Mouse (Mus musculus): ENCODE measurements around the gene B630019K06Rik. TPM values are rescaled to one million over a fixed set of nuclear protein-coding genes. Genes with fewer than 3 reads are reported as not detected.
A peak's percentile ranks its signal among the peaks of the same experiment; 100 is the strongest.
"Not testable (repeated sequence)": the region's sequence is repeated elsewhere in the genome, so short reads cannot be mapped to it uniquely, and the experiment has no call there.

B630019K06Rik gene
- polyA plus RNA-seq (2014; fragmentation: Nextera tagmentation; extraction: Ambion mirVana): 1.7 and 2.3 TPM in 2 replicates

GRCm38 (mm10) chrX:8892343-8893155, at the start of gene B630019K06Rik:
Gene B630019K06Rik, plus strand, starts transcription at chrX:8892382.
- Histone ChIP-seq H3K9me3 (ENCODE audit: control insufficient read depth, low read length) (no peaks in the 10 kb centered on the region), H3K9ac (ENCODE audit: low read length) (peak within 1 kb of the TSS; percentile 78), H3K4me1 (ENCODE audit: control insufficient read depth in 2 of 2, insufficient read depth in 2 of 2, low read length in 2 of 2) (no peaks in the 10 kb centered on the region), H3K36me3 (ENCODE audit: control insufficient read depth, insufficient read depth, low read length) (no peaks in the 10 kb centered on the region), H3K4me2 (ENCODE audit: low read length) (peak within 1 kb of the TSS; percentile 75), H3K4me3 (ENCODE audit: control insufficient read depth in 1 of 2, insufficient read depth in 1 of 2, low read depth in 1 of 2, low read length in 2 of 2) (peak within 1 kb of the TSS; percentile 55 to 76), H3K27me3 (ENCODE audit: control insufficient read depth, insufficient read depth, low read length) (no peaks in the 10 kb centered on the region), H3K27ac (replicated peaks in 1 of 2; ENCODE audit: control insufficient read depth in 1 of 2, insufficient read depth in 1 of 2, low read depth in 2 of 2, low read length in 2 of 2) (peak within 1 kb of the TSS; percentile 69 to 73)
- WGBS: 12% methylated on average over 89 of the region's 95 CpGs
- peak; percentile 83 for ATAC-seq (ENCODE audit: insufficient number of reproducible peaks, insufficient read depth, low FRiP score, low read depth)

- H3K27me3 ChIP-seq (ENCODE audit: control insufficient read depth, insufficient read depth, low read length): no peaks in the 10 kb centered on the region
- H3K9me3 ChIP-seq (ENCODE audit: control insufficient read depth, low read length): no peaks in the 10 kb centered on the region
- no peak within 1 kb of the TSS for H3K4me2 ChIP-seq (ENCODE audit: low read length)
- no peak within 1 kb of the TSS for H3K27ac ChIP-seq (replicated peaks in 1 of 2; ENCODE audit: control insufficient read depth in 1 of 2, insufficient read depth in 1 of 2, low read depth in 2 of 2, low read length in 2 of 2)
- WGBS: 47% methylated on average over 1 of the region's 1 CpGs
- H3K4me3 ChIP-seq (ENCODE audit: control insufficient read depth in 1 of 2, insufficient read depth in 1 of 2, low read depth in 1 of 2, low read length in 2 of 2): no peak within 1 kb of the TSS
- no peak within 1 kb of the TSS for H3K9ac ChIP-seq (ENCODE audit: low read length)
- H3K36me3 ChIP-seq (ENCODE audit: control insufficient read depth, insufficient read depth, low read length): no peaks in the 10 kb centered on the region
- H3K4me1 ChIP-seq (ENCODE audit: control insufficient read depth in 2 of 2, insufficient read depth in 2 of 2, low read length in 2 of 2): no peaks in the 10 kb centered on the region
- ATAC-seq (ENCODE audit: insufficient number of reproducible peaks, insufficient read depth, low FRiP score, low read depth): no peak
Observed at GRCm38 (mm10) chrX:8843694-8844093, 48.5 kb upstream of the B630019K06Rik start, which contains the start of gene Gm6592. Gene Gm6592, plus strand, starts transcription at chrX:8843994.

- Histone ChIP-seq H3K36me3 (ENCODE audit: control insufficient read depth, insufficient read depth, low read length) (no peaks in the 10 kb centered on the region), H3K9me3 (ENCODE audit: control insufficient read depth, low read length) (no peaks in the 10 kb centered on the region), H3K27me3 (ENCODE audit: control insufficient read depth, insufficient read depth, low read length) (no peaks in the 10 kb centered on the region), H3K4me1 (ENCODE audit: control insufficient read depth in 2 of 2, insufficient read depth in 2 of 2, low read length in 2 of 2) (no peaks in the 10 kb centered on the region), H3K27ac (replicated peaks in 1 of 2; ENCODE audit: control insufficient read depth in 1 of 2, insufficient read depth in 1 of 2, low read depth in 2 of 2, low read length in 2 of 2) (no peak overlapping the region), H3K4me2 (ENCODE audit: low read length) (no peak overlapping the region), H3K9ac (ENCODE audit: low read length) (no peak overlapping the region), H3K4me3 (ENCODE audit: control insufficient read depth in 1 of 2, insufficient read depth in 1 of 2, low read depth in 1 of 2, low read length in 2 of 2) (no peak overlapping the region)
- WGBS: 84% methylated on average over 10 of the region's 10 CpGs
- no peak for ATAC-seq (ENCODE audit: insufficient number of reproducible peaks, insufficient read depth, low FRiP score, low read depth)
Observed at GRCm38 (mm10) chrX:8852486-8852885, 39.7 kb upstream of the B630019K06Rik start.

GRCm38 (mm10) chrX:8864331-8864730, 27.9 kb upstream of the B630019K06Rik start:
- not testable (repeated sequence) for H3K4me2 ChIP-seq (ENCODE audit: low read length); H3K27me3 ChIP-seq (ENCODE audit: control insufficient read depth, insufficient read depth, low read length); ATAC-seq (ENCODE audit: insufficient number of reproducible peaks, insufficient read depth, low FRiP score, low read depth); H3K4me1 ChIP-seq (ENCODE audit: control insufficient read depth in 2 of 2, insufficient read depth in 2 of 2, low read length in 2 of 2); H3K9me3 ChIP-seq (ENCODE audit: control insufficient read depth, low read length); H3K36me3 ChIP-seq (ENCODE audit: control insufficient read depth, insufficient read depth, low read length); H3K9ac ChIP-seq (ENCODE audit: low read length); H3K4me3 ChIP-seq (ENCODE audit: control insufficient read depth in 1 of 2, insufficient read depth in 1 of 2, low read depth in 1 of 2, low read length in 2 of 2); H3K27ac ChIP-seq (replicated peaks in 1 of 2; ENCODE audit: control insufficient read depth in 1 of 2, insufficient read depth in 1 of 2, low read depth in 2 of 2, low read length in 2 of 2)
- 7% methylated on average over 3 of the region's 3 CpGs for WGBS

- H3K4me2 ChIP-seq (ENCODE audit: low read length); H3K9ac ChIP-seq (ENCODE audit: low read length); H3K4me3 ChIP-seq (ENCODE audit: control insufficient read depth in 1 of 2, insufficient read depth in 1 of 2, low read depth in 1 of 2, low read length in 2 of 2); H3K27me3 ChIP-seq (ENCODE audit: control insufficient read depth, insufficient read depth, low read length); H3K4me1 ChIP-seq (ENCODE audit: control insufficient read depth in 2 of 2, insufficient read depth in 2 of 2, low read length in 2 of 2); H3K36me3 ChIP-seq (ENCODE audit: control insufficient read depth, insufficient read depth, low read length); ATAC-seq (ENCODE audit: insufficient number of reproducible peaks, insufficient read depth, low FRiP score, low read depth); H3K9me3 ChIP-seq (ENCODE audit: control insufficient read depth, low read length); H3K27ac ChIP-seq (replicated peaks in 1 of 2; ENCODE audit: control insufficient read depth in 1 of 2, insufficient read depth in 1 of 2, low read depth in 2 of 2, low read length in 2 of 2): not testable (repeated sequence)
- WGBS: 70% methylated on average over 3 of the region's 4 CpGs
Observed at GRCm38 (mm10) chrX:8873953-8874352, 18.2 kb upstream of the B630019K06Rik start, which contains the start of gene Gm5751. Gene Gm5751, plus strand, starts transcription at chrX:8874253.

GRCm38 (mm10) chrX:8884336-8884735, 7.8 kb upstream of the B630019K06Rik start:
- H3K9ac ChIP-seq (ENCODE audit: low read length): no peak overlapping the region
- WGBS: 52% methylated on average over 4 of the region's 4 CpGs
- H3K36me3 ChIP-seq (ENCODE audit: control insufficient read depth, insufficient read depth, low read length): no peaks in the 10 kb centered on the region
- no peak overlapping the region for H3K4me2 ChIP-seq (ENCODE audit: low read length)
- H3K27me3 ChIP-seq (ENCODE audit: control insufficient read depth, insufficient read depth, low read length): no peaks in the 10 kb centered on the region
- no peak overlapping the region for H3K4me3 ChIP-seq (ENCODE audit: control insufficient read depth in 1 of 2, insufficient read depth in 1 of 2, low read depth in 1 of 2, low read length in 2 of 2)
- H3K27ac ChIP-seq (replicated peaks in 1 of 2; ENCODE audit: control insufficient read depth in 1 of 2, insufficient read depth in 1 of 2, low read depth in 2 of 2, low read length in 2 of 2): no peak overlapping the region
- H3K4me1 ChIP-seq (ENCODE audit: control insufficient read depth in 2 of 2, insufficient read depth in 2 of 2, low read length in 2 of 2): no peaks in the 10 kb centered on the region
- ATAC-seq (ENCODE audit: insufficient number of reproducible peaks, insufficient read depth, low FRiP score, low read depth): no peak
- no peaks in the 10 kb centered on the region for H3K9me3 ChIP-seq (ENCODE audit: control insufficient read depth, low read length)

GRCm38 (mm10) chrX:8891975-8892342, 223 bp upstream of the B630019K06Rik start:
- ATAC-seq (ENCODE audit: insufficient number of reproducible peaks, insufficient read depth, low FRiP score, low read depth): no peak
- peak overlapping the region; percentile 75 for H3K4me2 ChIP-seq (ENCODE audit: low read length)
- H3K27me3 ChIP-seq (ENCODE audit: control insufficient read depth, insufficient read depth, low read length): no peaks in the 10 kb centered on the region
- no peak overlapping the region; the same call in 1 of the 2 replicates for H3K9ac ChIP-seq (ENCODE audit: low read length)
- H3K27ac ChIP-seq (replicated peaks in 1 of 2; ENCODE audit: control insufficient read depth in 1 of 2, insufficient read depth in 1 of 2, low read depth in 2 of 2, low read length in 2 of 2): no peak overlapping the region
- H3K4me1 ChIP-seq (ENCODE audit: control insufficient read depth in 2 of 2, insufficient read depth in 2 of 2, low read length in 2 of 2): no peaks in the 10 kb centered on the region
- H3K9me3 ChIP-seq (ENCODE audit: control insufficient read depth, low read length): no peaks in the 10 kb centered on the region
- H3K4me3 ChIP-seq (ENCODE audit: control insufficient read depth in 1 of 2, insufficient read depth in 1 of 2, low read depth in 1 of 2, low read length in 2 of 2): peak overlapping the region in 1 of 2 experiments; percentile 55; a peak in 2 of 4 replicates
- H3K36me3 ChIP-seq (ENCODE audit: control insufficient read depth, insufficient read depth, low read length): no peaks in the 10 kb centered on the region
- WGBS: 48% methylated on average over 4 of the region's 9 CpGs
